Mouse (Mus musculus): ENCODE results near the gene Anapc16.

DNA sequence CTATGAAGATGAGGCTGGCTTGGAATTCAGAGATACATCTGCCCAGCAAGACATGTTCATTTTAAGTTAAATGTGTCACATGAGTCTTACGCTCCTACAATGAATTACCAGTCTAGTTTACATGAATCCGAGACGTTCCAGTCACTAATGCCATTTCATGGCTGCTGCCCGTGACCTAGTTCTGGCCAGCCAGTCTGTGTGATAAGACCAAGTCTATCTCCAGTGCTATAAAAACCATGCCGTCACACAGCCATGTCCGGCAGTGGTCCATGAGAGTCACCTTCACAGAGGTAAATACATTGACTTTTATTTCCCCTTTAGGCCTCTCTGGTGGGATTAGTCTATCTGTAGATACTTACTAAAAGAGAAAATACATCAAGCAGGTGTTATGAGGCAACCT is 7.0 kb downstream of the Anapc16 start:
- TF ChIP-seq POLR2A (IDR thresholded peaks at IDR 0.05; ENCODE audit: insufficient read length, low read depth) (no peak), USF1 (IDR thresholded peaks at IDR 0.05; ENCODE audit: low read depth) (no peak), MYOD1 (IDR thresholded peaks at IDR 0.05; ENCODE audit: control insufficient read depth in 1 of 3, insufficient read length in 2 of 3, low read depth in 2 of 3) (no peak), MYOG (IDR thresholded peaks at IDR 0.05; ENCODE audit: control insufficient read depth in 1 of 3, insufficient read depth in 1 of 3, insufficient read length in 2 of 3, low read depth in 2 of 3) (no peak), E2F4 (IDR thresholded peaks at IDR 0.05; ENCODE audit: insufficient read depth) (no peak), TCF12 (IDR thresholded peaks at IDR 0.05; ENCODE audit: insufficient read depth, poor library complexity, severe bottlenecking) (no peak), MAX (IDR thresholded peaks at IDR 0.05; ENCODE audit: low read depth) (no peak)
